Mouse (Mus musculus): ENCODE results near the gene Trpv2. TPM values are rescaled to one million over a fixed set of nuclear protein-coding genes. Genes with fewer than 3 reads are reported as not detected.

The Trpv2 gene
- total RNA-seq, 2 experiments from 2014 or later = 13.1 to 13.9 TPM

- no peak for DNase-seq
These were observed 56.0 kb downstream of the Trpv2 start for GRCm38 (mm10) chr11:62630225-62630821.

- no peak for DNase-seq
These were observed 56.9 kb downstream of the Trpv2 start for GRCm38 (mm10) chr11:62631138-62631537.

GRCm38 (mm10) chr11:62635406-62635805 lies 61.1 kb downstream of the Trpv2 start:
- DNase-seq = no peak

- no peak for DNase-seq
These were observed 62.0 kb downstream of the Trpv2 start for GRCm38 (mm10) chr11:62636105-62636839.

GRCm38 (mm10) chr11:62636840-62637221 lies 62.5 kb downstream of the Trpv2 start:
- DNase-seq = no peak

- DNase-seq = no peak
These were observed 63.1 kb downstream of the Trpv2 start for GRCm38 (mm10) chr11:62637401-62637800.

GRCm38 (mm10) chr11:62637806-62638205 lies 63.5 kb downstream of the Trpv2 start:
- no peak for DNase-seq

- DNase-seq = no peak
These were observed 64.1 kb downstream of the Trpv2 start for GRCm38 (mm10) chr11:62638402-62638801.

GRCm38 (mm10) chr11:62640378-62640777 lies 66.1 kb downstream of the Trpv2 start:
- DNase-seq = no peak

GRCm38 (mm10) chr11:62642023-62642844 lies 67.9 kb downstream of the Trpv2 start:
- DNase-seq = no peak

- DNase-seq = no peak
These were observed 68.8 kb downstream of the Trpv2 start for GRCm38 (mm10) chr11:62643011-62643631.

- no peak for DNase-seq
These were observed 69.5 kb downstream of the Trpv2 start for GRCm38 (mm10) chr11:62643681-62644363.

- no peak for DNase-seq
These were observed 70.5 kb downstream of the Trpv2 start for GRCm38 (mm10) chr11:62644602-62645336.

GRCm38 (mm10) chr11:62645337-62645675 lies 71.0 kb downstream of the Trpv2 start:
- no peak for DNase-seq

- no peak for DNase-seq
These were observed 71.6 kb downstream of the Trpv2 start for GRCm38 (mm10) chr11:62645732-62646494.

- no peak for DNase-seq
These were observed 72.2 kb downstream of the Trpv2 start for GRCm38 (mm10) chr11:62646495-62646843.

- DNase-seq = no peak
These were observed 72.8 kb downstream of the Trpv2 start for GRCm38 (mm10) chr11:62646958-62647515.

- DNase-seq = peak; percentile 21 to 22
These were observed 73.6 kb downstream of the Trpv2 start, which contains the start of gene Lrrc75a for GRCm38 (mm10) chr11:62647661-62648590. TSS of gene Lrrc75a (minus strand) at chr11:62648523.

Measured in layer of hippocampus, postnatal 36 days (tissue).